Mouse (Mus musculus) forebrain, postnatal 0 days (tissue): ENCODE measurements around the gene Higd1a. TPM values are rescaled to one million over a fixed set of nuclear protein-coding genes. Genes with fewer than 3 reads are reported as not detected.

Source experiments
- ATAC-seq: fragments of 200-750 bp; cut with Nextera tagmentation; 2 replicates; pipeline ENCODE4 v1.8.0; 2017; ENCODE audit warnings: mild to moderate bottlenecking, moderate library complexity
- DNase-seq: peaks from one replicate; pipeline ENCODE4 v3.0.0-alpha.2; 2015
- H3K27ac ChIP-seq: fragments of 300-500 bp; sonication (generic); 2 replicates; pipeline ENCODE4 v1.5.1; 2014; ENCODE audit warnings: low read depth, mild to moderate bottlenecking, antibody characterized with exemption, low read length, moderate library complexity, mixed read lengths
- H3K27me3 ChIP-seq: fragments of 300-500 bp; sonication (generic); 2 replicates; pipeline ENCODE4 v1.6.1; 2014; ENCODE audit warnings: mild to moderate bottlenecking, low read length, mixed read lengths; ENCODE audit not compliant: insufficient read depth
- H3K36me3 ChIP-seq: fragments of 300-500 bp; sonication (generic); 2 replicates; pipeline ENCODE4 v1.6.1; 2014; ENCODE audit warnings: mild to moderate bottlenecking, moderate library complexity; ENCODE audit not compliant: insufficient read depth
- H3K4me1 ChIP-seq: fragments of 300-500 bp; sonication (generic); 2 replicates; pipeline ENCODE4 v1.6.1; 2014; ENCODE audit warnings: antibody characterized with exemption; ENCODE audit not compliant: insufficient read depth
- H3K4me2 ChIP-seq: fragments of 300-500 bp; sonication (generic); 2 replicates; pipeline ENCODE4 v1.6.1; 2014; ENCODE audit warnings: low read depth, mild to moderate bottlenecking, moderate library complexity
- H3K4me3 ChIP-seq: fragments of 300-500 bp; sonication (generic); 2 replicates; pipeline ENCODE4 v1.5.1; 2014; ENCODE audit warnings: low read depth, low read length, mixed read lengths
- H3K9ac ChIP-seq: fragments of 300-500 bp; sonication (generic); 2 replicates; pipeline ENCODE4 v1.6.1; 2014; ENCODE audit warnings: mild to moderate bottlenecking
- H3K9me3 ChIP-seq: fragments of 300-500 bp; sonication (generic); 2 replicates; pipeline ENCODE4 v1.6.1; 2016; ENCODE audit warnings: low read length
- CTCF ChIP-seq: sonication (generic); IDR thresholded peaks from 2 replicates; pipeline ENCODE4 v1.5.1; 2016; ENCODE audit warnings: antibody characterized with exemption, control low read depth, low read depth
- WGBS: fragments of 180-500 bp; shearing (Covaris S2); extraction: QIAGEN DNeasy Blood & Tissue Kit; methylation state at CpG from one replicate; pipeline ENCODE4 v1.1.7; 2014; 5-methylcytosine and 5-hydroxymethylcytosine counted together
- polyA plus RNA-seq: library from polyadenylated mRNA; unstranded; fragments of >200 nt; fragmentation: Nextera tagmentation; extraction: Ambion mirVana; gene quantifications from 2 replicates; pipeline ENCODE4 v1.2.1, GENCODE M21; 2015
- total RNA-seq: library from RNA; depleted of rRNA; stranded (reverse); fragments of >200 nt; gene quantifications from 2 replicates; pipeline ENCODE4 v1.2.3, GENCODE M21; 2014

Gene Higd1a
- total and polyA plus RNA-seq, 2 experiments from 2014 or later = 35.1 to 134 TPM

GRCm38 (mm10) chr9:121901710-121902700 lies 43.8 kb upstream of the Higd1a start:
- no peaks in the 10 kb centered on the region for H3K27me3 ChIP-seq
- no peak overlapping the region for H3K4me3 ChIP-seq
- no peak overlapping the region for H3K9ac ChIP-seq
- H3K36me3 ChIP-seq = no peaks in the 10 kb centered on the region
- ATAC-seq (no peak), DNase-seq (no peak)
- TF ChIP-seq CTCF = no peak
- no peaks in the 10 kb centered on the region for H3K4me1 ChIP-seq
- H3K27ac ChIP-seq = no peak overlapping the region
- H3K4me2 ChIP-seq = no peak overlapping the region
- WGBS = 75% methylated on average over 5 of the region's 5 CpGs
- H3K9me3 ChIP-seq = no peaks in the 10 kb centered on the region

- no peak for ATAC-seq
- no peaks in the 10 kb centered on the region for H3K4me1 ChIP-seq
- TF ChIP-seq CTCF = no peak
- no peak overlapping the region for H3K9ac ChIP-seq
- no peaks in the 10 kb centered on the region for H3K36me3 ChIP-seq
- no peaks in the 10 kb centered on the region for H3K27me3 ChIP-seq
- H3K4me2 ChIP-seq = no peak overlapping the region
- no peaks in the 10 kb centered on the region for H3K9me3 ChIP-seq
- no peak for DNase-seq
- 88% methylated on average over 5 of the region's 5 CpGs for WGBS
- no peak overlapping the region for H3K4me3 ChIP-seq
- H3K27ac ChIP-seq = no peak overlapping the region
Measured at GRCm38 (mm10) chr9:121900282-121900855, 42.2 kb upstream of the Higd1a start.

- TF ChIP-seq CTCF = no peak
- WGBS = 78% methylated on average over 6 of the region's 6 CpGs
- H3K27me3 ChIP-seq = no peaks in the 10 kb centered on the region
- DNase-seq = no peak
- no peak overlapping the region for H3K4me3 ChIP-seq
- H3K9ac ChIP-seq = no peak overlapping the region
- ATAC-seq = no peak
- no peak overlapping the region for H3K4me2 ChIP-seq
- H3K36me3 ChIP-seq = no peaks in the 10 kb centered on the region
- no peaks in the 10 kb centered on the region for H3K4me1 ChIP-seq
- no peaks in the 10 kb centered on the region for H3K9me3 ChIP-seq
- H3K27ac ChIP-seq = no peak overlapping the region
Measured at GRCm38 (mm10) chr9:121899306-121899705, 41.1 kb upstream of the Higd1a start.

- no peaks in the 10 kb centered on the region for H3K4me1 ChIP-seq
- WGBS = 90% methylated on average over 9 of the region's 9 CpGs
- no peak for DNase-seq
Measured at GRCm38 (mm10) chr9:121898245-121898644, 40.1 kb upstream of the Higd1a start, which contains the start of gene Ackr2. Gene Ackr2, plus strand, starts transcription at chr9:121898355.

GRCm38 (mm10) chr9:121896820-121897219 lies 38.7 kb upstream of the Higd1a start:
- H3K27ac ChIP-seq = no peak overlapping the region
- no peak overlapping the region for H3K9ac ChIP-seq
- H3K27me3 ChIP-seq = no peaks in the 10 kb centered on the region
- no peaks in the 10 kb centered on the region for H3K9me3 ChIP-seq
- H3K4me2 ChIP-seq = no peak overlapping the region
- no peaks in the 10 kb centered on the region for H3K36me3 ChIP-seq
- no peak overlapping the region for H3K4me3 ChIP-seq
- TF ChIP-seq CTCF = no peak
- DNase-seq (no peak), ATAC-seq (no peak)
- 82% methylated on average over 4 of the region's 4 CpGs for WGBS
- H3K4me1 ChIP-seq = no peaks in the 10 kb centered on the region

More at GRCm38 (mm10) chr9:121898245-121898644, 40.1 kb upstream of the Higd1a start, which contains the start of gene Ackr2:
- H3K27ac ChIP-seq = no peak within 1 kb of the TSS
- H3K4me2 ChIP-seq = no peak within 1 kb of the TSS
- TF ChIP-seq CTCF = no peak
- no peaks in the 10 kb centered on the region for H3K9me3 ChIP-seq
- H3K36me3 ChIP-seq = no peaks in the 10 kb centered on the region
- no peaks in the 10 kb centered on the region for H3K27me3 ChIP-seq
- H3K9ac ChIP-seq = no peak within 1 kb of the TSS
- no peak within 1 kb of the TSS for H3K4me3 ChIP-seq
- ATAC-seq = no peak

GRCm38 (mm10) chr9:121895392-121895993 lies 37.3 kb upstream of the Higd1a start:
- 80% methylated on average over 7 of the region's 7 CpGs for WGBS
- ATAC-seq = no peak
- H3K36me3 ChIP-seq = no peaks in the 10 kb centered on the region
- no peaks in the 10 kb centered on the region; the same call in 1 of the 2 replicates for H3K27me3 ChIP-seq
- H3K4me2 ChIP-seq = no peak overlapping the region
- no peak overlapping the region for H3K9ac ChIP-seq
- no peak overlapping the region for H3K4me3 ChIP-seq
- no peaks in the 10 kb centered on the region for H3K9me3 ChIP-seq
- no peaks in the 10 kb centered on the region for H3K4me1 ChIP-seq
- no peak for DNase-seq
- no peak overlapping the region for H3K27ac ChIP-seq
- TF ChIP-seq CTCF = no peak
